In genomic region chr4:115943669-115944314, GRCm38 (mm10) we compare ENCODE assay signal across 16 mouse cellular contexts. TPM values are rescaled to one million over a fixed set of nuclear protein-coding genes. Genes with fewer than 3 reads are reported as not detected.
DNase-seq lines count a peak whose midpoint lies in the region; ATAC-seq and TF ChIP-seq lines count a peak whose summit lies in the region.
"Had no signal": no experiment of that assay in that cellular context is flagged by ENCODE, and none has a peak within 500 bp of the region (broad histone marks: within the 10 kb centered on the region; RNA-seq: fewer than 3 reads in every experiment).

No protein-coding gene starts in this region.

- DNase-seq in kidney, postnatal 36 days = no peak
- no peak for DNase-seq in hindbrain, postnatal 0 days (ENCODE audit: low spot score)
- no peak for DNase-seq in lung, postnatal 10 days
- DNase-seq in c-Kit-positive CD71-positive TER-119-positive erythroid progenitor cells, embryonic 14.5 days (ENCODE audit: low spot score) = no peak
- DNase-seq in kidney, postnatal 4 days = no peak
- DNase-seq: cerebellum, adult 11-12 months; spleen, adult 18-20 months; thymus, postnatal 4 days had no signal

- peaks cover 97% of the 10 kb centered on the region for H3K27me3 ChIP-seq in kidney, embryonic 16.5 days (ENCODE audit: insufficient read depth, low read length)
- H3K27me3 ChIP-seq in embryonic facial prominence, embryonic 15.5 days = peaks cover 91% of the 10 kb centered on the region
- H3K27me3 ChIP-seq in hindbrain, postnatal 0 days (ENCODE audit: insufficient read depth, low read length) = peaks cover 74% of the 10 kb centered on the region
- H3K27me3 ChIP-seq in neural tube, embryonic 13.5 days = peaks cover 100% of the 10 kb centered on the region

- peaks cover 10% of the 10 kb centered on the region; the same call in 1 of the 2 replicates for H3K4me1 ChIP-seq in kidney, embryonic 16.5 days (ENCODE audit: insufficient read depth, low read length)
- H3K4me1 ChIP-seq in embryonic facial prominence, embryonic 15.5 days = peaks cover 18% of the 10 kb centered on the region
- no peaks in the 10 kb centered on the region for H3K4me1 ChIP-seq in hindbrain, postnatal 0 days (ENCODE audit: insufficient read depth, low read length)
- peaks cover 18% of the 10 kb centered on the region for H3K4me1 ChIP-seq in neural tube, embryonic 13.5 days (replicated peaks)

- no peaks in the 10 kb centered on the region for H3K9me3 ChIP-seq in kidney, embryonic 16.5 days (ENCODE audit: low read length)
- no peaks in the 10 kb centered on the region for H3K9me3 ChIP-seq in embryonic facial prominence, embryonic 15.5 days (replicated peaks)
- no peaks in the 10 kb centered on the region for H3K9me3 ChIP-seq in hindbrain, postnatal 0 days (ENCODE audit: low read length)
- no peaks in the 10 kb centered on the region for H3K9me3 ChIP-seq in neural tube, embryonic 13.5 days

- ATAC-seq in kidney, embryonic 16.5 days (ENCODE audit: low FRiP score, low TSS enrichment) = no peak; the same call in 1 of the 2 replicates
- no peak for ATAC-seq in embryonic facial prominence, embryonic 15.5 days (ENCODE audit: insufficient number of reproducible peaks, low FRiP score, low TSS enrichment, low read depth)
- peak; percentile 38 for ATAC-seq in hindbrain, postnatal 0 days
- peak; percentile 65; the same call in 1 of the 2 replicates for ATAC-seq in neural tube, embryonic 13.5 days (ENCODE audit: low read depth)

- H3K27ac ChIP-seq in kidney, embryonic 16.5 days (ENCODE audit: low read length) = no peak overlapping the region
- no peak overlapping the region for H3K27ac ChIP-seq in embryonic facial prominence, embryonic 15.5 days (replicated peaks)
- H3K27ac ChIP-seq in hindbrain, postnatal 0 days = no peak overlapping the region
- no peak overlapping the region for H3K27ac ChIP-seq in neural tube, embryonic 13.5 days (replicated peaks)

- H3K4me3 ChIP-seq in kidney, embryonic 16.5 days (ENCODE audit: low read length) = 0 out of 2 replicates have a peak overlapping the region, but pooled peaks have one; percentile 6
- H3K4me3 ChIP-seq in embryonic facial prominence, embryonic 15.5 days (replicated peaks) = peak overlapping the region; percentile 27
- peak overlapping the region; percentile 26 for H3K4me3 ChIP-seq in hindbrain, postnatal 0 days (ENCODE audit: low read length)
- H3K4me3 ChIP-seq in neural tube, embryonic 13.5 days = peak overlapping the region; percentile 26
- H3K4me3 ChIP-seq: myocyte had no signal

- WGBS in kidney, embryonic 16.5 days = under 1% methylated on average over 41 of the region's 41 CpGs
- WGBS in embryonic facial prominence, embryonic 15.5 days = 1% methylated on average over 40 of the region's 41 CpGs
- 0% methylated on average over 31 of the region's 41 CpGs for WGBS in hindbrain, postnatal 0 days
- 0% methylated on average over 41 of the region's 41 CpGs for whole genome bisulfite sequencing in neural tube, embryonic 13.5 days

- TF ChIP-seq CTCF in hindbrain, postnatal 0 days (IDR thresholded peaks at IDR 0.05; ENCODE audit: low read depth) = no peak

- H3K4me2 ChIP-seq in kidney, embryonic 16.5 days (replicated peaks; ENCODE audit: low read depth, low read length) = no peak overlapping the region
- peak overlapping the region; percentile 32 for H3K4me2 ChIP-seq in embryonic facial prominence, embryonic 15.5 days (replicated peaks)
- H3K4me2 ChIP-seq in hindbrain, postnatal 0 days (ENCODE audit: low read depth, low read length) = peak overlapping the region; percentile 54
- H3K4me2 ChIP-seq in neural tube, embryonic 13.5 days = peak overlapping the region; percentile 48

- no peak overlapping the region for H3K9ac ChIP-seq in kidney, embryonic 16.5 days (replicated peaks; ENCODE audit: low read length)
- H3K9ac ChIP-seq in embryonic facial prominence, embryonic 15.5 days = no peak overlapping the region
- 0 out of 2 replicates have a peak overlapping the region, but pooled peaks have one; percentile 21 for H3K9ac ChIP-seq in hindbrain, postnatal 0 days (replicated peaks; ENCODE audit: low read length)
- H3K9ac ChIP-seq in neural tube, embryonic 13.5 days = peak overlapping the region; percentile 49; the same call in 1 of the 2 replicates

- H3K36me3 ChIP-seq in kidney, embryonic 16.5 days (ENCODE audit: insufficient read depth, low read length) = no peaks in the 10 kb centered on the region
- no peaks in the 10 kb centered on the region for H3K36me3 ChIP-seq in embryonic facial prominence, embryonic 15.5 days
- H3K36me3 ChIP-seq in hindbrain, postnatal 0 days (ENCODE audit: insufficient read depth, low read length) = no peaks in the 10 kb centered on the region
- H3K36me3 ChIP-seq in neural tube, embryonic 13.5 days = no peaks in the 10 kb centered on the region

RNA-seq across cellular contexts. Expression of gene Dmbx1, which starts 4.1 kb away (rescaled TPM):
- polyA plus RNA-seq in kidney, embryonic 16.5 days (2015; fragmentation: Nextera tagmentation; extraction: Ambion mirVana) = not detected in 2 replicates
- polyA plus RNA-seq in embryonic facial prominence, embryonic 15.5 days (2015; fragmentation: Nextera tagmentation; extraction: Ambion mirVana) = 3.3 TPM in 2 replicates
- 3.3 and 4.5 TPM in 2 replicates for total RNA-seq in hindbrain, postnatal 0 days (2014; rRNA removed)
- polyA plus RNA-seq in hindbrain, postnatal 0 days (2015; fragmentation: Nextera tagmentation; extraction: Ambion mirVana) = 3.9 and 4.3 TPM in 2 replicates
- 1.6 and 2.0 TPM in 2 replicates for polyA plus RNA-seq in neural tube, embryonic 13.5 days (2015; fragmentation: Nextera tagmentation; extraction: Ambion mirVana)
- total RNA-seq: adrenal gland, adult 18-20 months; CH12.LX had no signal
- polyA plus RNA-seq: heart, postnatal 0 days; liver, embryonic 16.5 days had no signal

RNA-seq across cellular contexts. Expression of gene 6430628N08Rik, which starts 53.3 kb away (rescaled TPM):
- polyA plus RNA-seq in kidney, embryonic 16.5 days (2015; fragmentation: Nextera tagmentation; extraction: Ambion mirVana) = 0.10 TPM in 1 of 2 replicates, not detected in the other
- polyA plus RNA-seq in embryonic facial prominence, embryonic 15.5 days (2015; fragmentation: Nextera tagmentation; extraction: Ambion mirVana) = 0.23 TPM in 1 of 2 replicates, not detected in the other
- 0.16 and 0.18 TPM in 2 replicates for total RNA-seq in hindbrain, postnatal 0 days (2014; rRNA removed)
- polyA plus RNA-seq in hindbrain, postnatal 0 days (2015; fragmentation: Nextera tagmentation; extraction: Ambion mirVana) = 0.49 and 0.58 TPM in 2 replicates
- polyA plus RNA-seq in neural tube, embryonic 13.5 days (2015; fragmentation: Nextera tagmentation; extraction: Ambion mirVana) = 1.2 and 4.1 TPM in 2 replicates
- total RNA-seq: adrenal gland, adult 18-20 months; CH12.LX had no signal
- polyA plus RNA-seq: heart, postnatal 0 days; liver, embryonic 16.5 days; myocyte had no signal

RNA-seq across cellular contexts. Expression of gene Kncn, which starts 59.6 kb away (rescaled TPM):
- 0.07 TPM in 1 of 2 replicates, not detected in the other for polyA plus RNA-seq in kidney, embryonic 16.5 days (2015; fragmentation: Nextera tagmentation; extraction: Ambion mirVana)
- polyA plus RNA-seq in embryonic facial prominence, embryonic 15.5 days (2015; fragmentation: Nextera tagmentation; extraction: Ambion mirVana) = not detected in 2 replicates
- total RNA-seq in hindbrain, postnatal 0 days (2014; rRNA removed) = 0.14 TPM in 1 of 2 replicates, not detected in the other
- 0.10 and 0.29 TPM in 2 replicates for polyA plus RNA-seq in hindbrain, postnatal 0 days (2015; fragmentation: Nextera tagmentation; extraction: Ambion mirVana)
- polyA plus RNA-seq in neural tube, embryonic 13.5 days (2015; fragmentation: Nextera tagmentation; extraction: Ambion mirVana) = 0.30 and 0.42 TPM in 2 replicates
- total RNA-seq: adrenal gland, adult 18-20 months; CH12.LX had no signal
- polyA plus RNA-seq: heart, postnatal 0 days; liver, embryonic 16.5 days; myocyte had no signal

Comparison
In these comparisons a context has a peak if more than half of its experiments do, and no peak if none do; other contexts are left out.
1. ATAC-seq: peak in hindbrain, postnatal 0 days (single experiment) and neural tube, embryonic 13.5 days (single experiment); none in kidney, embryonic 16.5 days (single experiment) and embryonic facial prominence, embryonic 15.5 days (single experiment).
2. H3K9ac ChIP-seq: peak in hindbrain, postnatal 0 days (single experiment) and neural tube, embryonic 13.5 days (single experiment); none in kidney, embryonic 16.5 days (single experiment) and embryonic facial prominence, embryonic 15.5 days (single experiment).
3. Peak in every context shown above with its lines, with median percentiles within 50 percentile points of each other: H3K4me3 ChIP-seq.